Mouse (Mus musculus): ENCODE results near the gene Jade3. TPM values are rescaled to one million over a fixed set of nuclear protein-coding genes. Genes with fewer than 3 reads are reported as not detected.

Jade3 gene
- total and polyA plus RNA-seq, 2 experiments from 2014 or later, result 2.3 to 4.9 TPM

- WGBS, result 42% methylated on average over 5 of the region's 5 CpGs
- Histone ChIP-seq H3K27me3 (ENCODE audit: insufficient read depth, low read length) (no peaks in the 10 kb centered on the region), H3K9me3 (ENCODE audit: low read length) (no peaks in the 10 kb centered on the region), H3K9ac (replicated peaks; ENCODE audit: low read length) (peak overlapping the region; percentile 43; the same call in 1 of the 2 replicates), H3K4me3 (ENCODE audit: low read length) (0 out of 2 replicates have a peak overlapping the region, but pooled peaks have one; percentile 34), H3K4me1 (ENCODE audit: insufficient read depth, low read length) (no peaks in the 10 kb centered on the region), H3K36me3 (ENCODE audit: insufficient read depth, low read length) (no peaks in the 10 kb centered on the region), H3K4me2 (ENCODE audit: low read depth, low read length) (peak overlapping the region; percentile 64), H3K27ac (no peak overlapping the region)
- no peak for TF ChIP-seq CTCF (IDR thresholded peaks at IDR 0.05; ENCODE audit: low read depth)
- no peak for DNase-seq (ENCODE audit: low spot score)
- ATAC-seq, result 0 out of 2 replicates have a peak, but pooled peaks have one; percentile 12
Measured at GRCm38 (mm10) chrX:20547609-20548008, 122.1 kb downstream of the Jade3 start.

DNA sequence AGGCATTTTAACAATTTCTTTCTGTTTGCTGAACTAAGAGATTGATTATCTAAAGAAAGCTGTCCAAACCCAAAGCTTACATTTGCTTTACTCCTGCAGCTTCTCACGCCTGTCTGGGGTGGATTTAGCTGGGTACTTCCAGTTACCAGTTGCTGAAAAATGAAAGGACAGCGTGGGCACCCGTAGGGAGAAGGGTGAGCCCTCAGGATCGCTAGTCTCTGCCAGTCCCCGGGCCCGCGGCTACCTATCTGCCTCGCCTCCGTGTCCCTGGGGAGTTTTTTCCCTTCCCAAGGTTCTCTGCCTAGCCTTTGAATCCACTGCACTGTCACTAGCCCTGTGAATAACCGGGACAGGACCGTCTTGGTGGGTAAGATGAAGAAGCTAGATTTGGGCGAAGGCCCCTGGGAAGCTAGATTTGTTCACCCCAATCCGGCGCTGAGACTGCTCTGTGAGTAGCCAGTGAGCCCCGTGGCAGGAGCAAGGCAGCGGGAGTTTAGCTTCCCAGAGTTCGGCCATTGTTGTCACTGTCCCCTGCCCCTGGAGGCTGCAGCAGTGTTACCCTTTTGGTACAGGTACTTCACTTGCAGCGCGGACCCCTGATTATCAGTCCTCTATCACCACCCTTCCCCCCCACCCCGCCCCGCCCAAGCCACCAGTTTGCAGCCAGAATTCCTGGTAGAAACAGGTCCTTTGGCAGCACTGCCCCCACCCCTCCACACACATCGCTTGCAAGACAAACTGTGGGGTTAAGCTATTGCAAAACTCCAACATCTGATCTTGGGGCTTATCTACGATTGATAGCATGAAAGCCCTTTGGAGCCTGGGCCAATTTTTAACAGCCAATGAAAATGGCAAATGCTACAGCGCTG lies 122.8 kb downstream of the Jade3 start:
- Histone ChIP-seq H3K4me3 (ENCODE audit: low read length) (peak overlapping the region; percentile 34), H3K27ac (no peak overlapping the region), H3K4me1 (ENCODE audit: insufficient read depth, low read length) (no peaks in the 10 kb centered on the region), H3K27me3 (ENCODE audit: insufficient read depth, low read length) (no peaks in the 10 kb centered on the region), H3K36me3 (ENCODE audit: insufficient read depth, low read length) (no peaks in the 10 kb centered on the region), H3K9ac (replicated peaks; ENCODE audit: low read length) (peak overlapping the region; percentile 43; the same call in 1 of the 2 replicates), H3K9me3 (ENCODE audit: low read length) (no peaks in the 10 kb centered on the region), H3K4me2 (ENCODE audit: low read depth, low read length) (peak overlapping the region; percentile 64)
- ATAC-seq, result peak; percentile 47; the same call in 1 of the 2 replicates
- WGBS, result 18% methylated on average over 24 of the region's 24 CpGs
- TF ChIP-seq CTCF (IDR thresholded peaks at IDR 0.05; ENCODE audit: low read depth), result no peak
- DNase-seq (ENCODE audit: low spot score), result peak; percentile 17

DNA sequence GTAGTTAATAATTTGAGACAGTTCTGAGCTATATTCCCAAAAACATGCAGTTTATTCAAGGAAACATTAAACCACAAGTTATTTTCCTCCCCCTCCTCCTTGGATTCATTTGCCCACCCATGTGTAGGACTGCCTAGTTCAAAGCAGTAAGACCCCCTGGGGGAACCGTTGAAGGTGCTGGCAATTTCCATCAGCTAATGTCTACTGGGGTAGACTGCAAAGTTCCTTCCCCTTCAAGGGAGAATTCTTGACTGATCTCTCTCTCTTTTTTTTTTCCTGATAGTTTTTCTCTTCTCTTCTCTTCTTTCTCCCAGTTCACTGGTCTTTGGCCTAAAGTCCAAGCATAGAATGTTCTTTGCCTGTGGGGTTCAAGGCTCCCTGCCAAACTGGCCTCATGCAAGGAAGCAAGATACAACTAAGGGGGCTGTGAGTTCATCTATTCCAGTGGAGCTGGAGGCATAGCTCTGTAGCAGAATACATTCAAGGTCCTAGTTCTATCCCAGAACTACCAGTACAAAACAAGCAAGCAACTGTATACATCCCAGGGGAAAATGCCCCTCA lies 123.5 kb downstream of the Jade3 start:
- ATAC-seq, result 0 out of 2 replicates have a peak, but pooled peaks have one; percentile 4
- H3K4me3 ChIP-seq (ENCODE audit: low read length), result peak overlapping the region; percentile 34
- WGBS, result 48% methylated on average over 1 of the region's 1 CpGs
- no peak for DNase-seq (ENCODE audit: low spot score)
- no peaks in the 10 kb centered on the region for H3K4me1 ChIP-seq (ENCODE audit: insufficient read depth, low read length)
- no peak overlapping the region for H3K27ac ChIP-seq
- no peaks in the 10 kb centered on the region for H3K36me3 ChIP-seq (ENCODE audit: insufficient read depth, low read length)
- no peaks in the 10 kb centered on the region for H3K9me3 ChIP-seq (ENCODE audit: low read length)
- no peak overlapping the region for H3K9ac ChIP-seq (replicated peaks; ENCODE audit: low read length)
- TF ChIP-seq CTCF (IDR thresholded peaks at IDR 0.05; ENCODE audit: low read depth), result no peak
- peak overlapping the region; percentile 64 for H3K4me2 ChIP-seq (ENCODE audit: low read depth, low read length)
- no peaks in the 10 kb centered on the region for H3K27me3 ChIP-seq (ENCODE audit: insufficient read depth, low read length)

GRCm38 (mm10) chrX:20549532-20549931 lies 124.0 kb downstream of the Jade3 start, which contains the start of gene Rgn:
Gene Rgn, plus strand, starts transcription at chrX:20549787.
- ATAC-seq, result no peak
- no peak within 1 kb of the TSS for H3K27ac ChIP-seq
- DNase-seq (ENCODE audit: low spot score), result no peak
- no peaks in the 10 kb centered on the region for H3K27me3 ChIP-seq (ENCODE audit: insufficient read depth, low read length)
- TF ChIP-seq CTCF (IDR thresholded peaks at IDR 0.05; ENCODE audit: low read depth), result no peak
- H3K4me1 ChIP-seq (ENCODE audit: insufficient read depth, low read length), result no peaks in the 10 kb centered on the region
- H3K4me3 ChIP-seq (ENCODE audit: low read length), result peak within 1 kb of the TSS; percentile 34
- H3K36me3 ChIP-seq (ENCODE audit: insufficient read depth, low read length), result no peaks in the 10 kb centered on the region
- H3K4me2 ChIP-seq (ENCODE audit: low read depth, low read length), result peak within 1 kb of the TSS; percentile 64
- H3K9ac ChIP-seq (replicated peaks; ENCODE audit: low read length), result no peak within 1 kb of the TSS; the same call in 1 of the 2 replicates
- 62% methylated on average over 3 of the region's 3 CpGs for WGBS
- H3K9me3 ChIP-seq (ENCODE audit: low read length), result no peaks in the 10 kb centered on the region

DNA sequence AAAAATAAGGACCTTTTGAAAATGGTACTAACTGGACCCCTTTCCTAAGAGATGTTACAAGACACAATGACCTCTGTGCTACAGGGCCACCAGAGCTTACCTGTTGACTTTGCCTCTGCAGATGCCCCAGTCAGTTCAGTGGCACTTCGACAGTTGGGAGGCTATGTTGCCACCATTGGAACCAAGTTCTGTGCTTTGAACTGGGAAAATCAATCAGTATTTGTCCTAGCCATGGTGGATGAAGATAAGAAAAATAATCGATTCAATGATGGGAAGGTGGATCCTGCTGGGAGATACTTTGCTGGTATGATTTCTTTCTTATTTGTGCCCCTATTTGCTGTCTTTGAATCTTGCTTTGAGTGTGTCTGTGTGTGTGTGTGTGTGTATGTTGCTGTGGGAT lies 126.7 kb downstream of the Jade3 start:
- Histone ChIP-seq H3K9me3 (ENCODE audit: low read length) (no peaks in the 10 kb centered on the region), H3K4me1 (ENCODE audit: insufficient read depth, low read length) (no peaks in the 10 kb centered on the region)
- WGBS, result 82% methylated on average over 2 of the region's 2 CpGs

DNA sequence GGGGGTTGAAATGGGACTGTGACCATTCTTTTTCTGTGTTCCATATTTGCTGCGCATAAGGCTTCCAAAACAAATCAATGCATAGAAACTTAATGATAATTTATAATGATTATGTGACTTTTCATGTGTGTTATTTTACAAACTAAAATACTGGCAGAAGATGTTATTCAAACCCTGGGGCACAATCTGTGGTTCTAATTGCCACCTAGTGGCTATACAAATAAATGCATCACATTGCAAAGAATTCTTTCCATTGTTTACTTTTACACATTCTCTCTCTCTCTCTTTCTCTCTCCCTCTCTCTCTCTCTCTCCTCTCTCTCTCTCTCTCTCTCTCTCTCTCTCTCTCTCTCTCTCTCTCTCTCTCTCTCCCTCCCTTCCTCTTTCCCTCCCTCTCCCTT lies 136.4 kb downstream of the Jade3 start:
- ATAC-seq (no peak), DNase-seq (ENCODE audit: low spot score) (peak; percentile 25)
- H3K9ac ChIP-seq (replicated peaks; ENCODE audit: low read length), result no peak overlapping the region
- H3K36me3 ChIP-seq (ENCODE audit: insufficient read depth, low read length), result no peaks in the 10 kb centered on the region
- no peaks in the 10 kb centered on the region for H3K27me3 ChIP-seq (ENCODE audit: insufficient read depth, low read length)
- H3K27ac ChIP-seq, result no peak overlapping the region
- no peak overlapping the region for H3K4me2 ChIP-seq (ENCODE audit: low read depth, low read length)
- 43% methylated on average over 1 of the region's 1 CpGs for WGBS
- H3K9me3 ChIP-seq (ENCODE audit: low read length), result no peaks in the 10 kb centered on the region
- TF ChIP-seq CTCF (IDR thresholded peaks at IDR 0.05; ENCODE audit: low read depth), result peak; percentile 48
- H3K4me1 ChIP-seq (ENCODE audit: insufficient read depth, low read length), result no peaks in the 10 kb centered on the region
- no peak overlapping the region for H3K4me3 ChIP-seq (ENCODE audit: low read length)

More for the DNA sequence above, 126.7 kb downstream of the Jade3 start:
- Histone ChIP-seq H3K9ac (replicated peaks; ENCODE audit: low read length) (no peak overlapping the region), H3K4me3 (ENCODE audit: low read length) (no peak overlapping the region), H3K36me3 (ENCODE audit: insufficient read depth, low read length) (no peaks in the 10 kb centered on the region), H3K27ac (no peak overlapping the region), H3K27me3 (ENCODE audit: insufficient read depth, low read length) (no peaks in the 10 kb centered on the region), H3K4me2 (ENCODE audit: low read depth, low read length) (no peak overlapping the region)
- no peak for TF ChIP-seq CTCF (IDR thresholded peaks at IDR 0.05; ENCODE audit: low read depth)
- no peak for ATAC-seq
- DNase-seq (ENCODE audit: low spot score), result no peak

Data from hindbrain, postnatal 0 days (tissue).